Mouse (Mus musculus): ENCODE data around the gene Sox5. TPM values are rescaled to one million over a fixed set of nuclear protein-coding genes. Genes with fewer than 3 reads are reported as not detected.

Sox5 gene
- polyA plus RNA-seq, 1 experiment: 4.6 TPM

DNA sequence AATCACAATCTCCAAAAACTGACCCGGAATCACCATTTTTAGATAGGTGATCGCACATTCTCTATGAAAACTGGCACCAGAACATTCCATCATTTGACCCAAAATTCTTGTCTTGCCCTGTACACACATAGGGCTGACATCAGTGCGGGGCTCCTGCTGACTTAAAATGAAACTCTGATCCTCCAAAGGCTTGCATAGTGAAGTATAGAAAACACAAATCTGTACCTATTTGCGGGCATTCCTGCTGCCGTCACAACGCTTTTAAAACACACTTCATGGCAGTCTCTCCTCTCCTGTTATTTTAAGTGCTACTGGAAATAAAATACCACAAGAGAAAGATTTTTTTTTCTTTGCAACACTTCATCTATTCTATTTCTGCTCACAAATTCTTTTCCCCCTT is 886.7 kb downstream of the Sox5 start:
- Histone ChIP-seq H3K4me1 (ENCODE audit: control insufficient read depth, insufficient read depth, insufficient read length, low read length) (no peaks in the 10 kb centered on the region), H3K4me3 (ENCODE audit: insufficient read depth, low read depth, low read length) (no peak overlapping the region), H3K27ac (replicated peaks; ENCODE audit: low read depth, low read length) (no peak overlapping the region)

- no peak overlapping the region for H3K4me3 ChIP-seq (ENCODE audit: insufficient read depth, low read depth, low read length)
Observed at GRCm38 (mm10) chr6:143892869-143893268, 888.9 kb downstream of the Sox5 start.

GRCm38 (mm10) chr6:143888556-143888955 is 893.2 kb downstream of the Sox5 start:
- H3K4me3 ChIP-seq (ENCODE audit: insufficient read depth, low read depth, low read length): no peak overlapping the region
- H3K27ac ChIP-seq (replicated peaks; ENCODE audit: low read depth, low read length): no peak overlapping the region
- no peaks in the 10 kb centered on the region for H3K4me1 ChIP-seq (ENCODE audit: control insufficient read depth, insufficient read depth, insufficient read length, low read length)

More at GRCm38 (mm10) chr6:143892869-143893268, 888.9 kb downstream of the Sox5 start:
- Histone ChIP-seq H3K4me1 (ENCODE audit: control insufficient read depth, insufficient read depth, insufficient read length, low read length) (no peaks in the 10 kb centered on the region), H3K27ac (replicated peaks; ENCODE audit: low read depth, low read length) (no peak overlapping the region)

DNA sequence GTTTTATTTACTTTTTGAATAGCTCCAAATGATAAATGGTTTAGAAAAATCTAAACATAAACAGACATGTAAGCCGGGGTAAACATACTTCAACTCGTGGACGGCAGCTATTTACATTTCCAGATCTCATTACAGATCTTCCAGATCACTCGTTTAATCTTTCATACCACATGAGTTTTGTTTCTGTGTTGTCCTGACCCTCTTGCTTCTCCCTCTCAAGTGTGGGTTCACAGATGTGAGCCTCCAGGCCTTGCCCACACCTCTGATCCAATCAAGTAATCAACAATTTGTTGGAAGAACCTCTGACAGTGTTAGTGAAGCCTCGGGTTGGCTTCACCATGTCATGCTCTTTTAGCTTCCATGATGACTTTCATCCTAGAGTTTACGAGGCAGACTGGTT is 903.3 kb downstream of the Sox5 start:
- no peak overlapping the region for H3K4me3 ChIP-seq (ENCODE audit: insufficient read depth, low read depth, low read length)
- H3K4me1 ChIP-seq (ENCODE audit: control insufficient read depth, insufficient read depth, insufficient read length, low read length): no peaks in the 10 kb centered on the region

GRCm38 (mm10) chr6:143868790-143869189 is 913.0 kb downstream of the Sox5 start:
- Histone ChIP-seq H3K4me3 (ENCODE audit: insufficient read depth, low read depth, low read length) (no peak overlapping the region), H3K27ac (replicated peaks; ENCODE audit: low read depth, low read length) (no peak overlapping the region)

More for the DNA sequence above, 903.3 kb downstream of the Sox5 start:
- no peak overlapping the region for H3K27ac ChIP-seq (replicated peaks; ENCODE audit: low read depth, low read length)

GRCm38 (mm10) chr6:143868155-143868685 is 913.6 kb downstream of the Sox5 start:
- Histone ChIP-seq H3K4me1 (ENCODE audit: control insufficient read depth, insufficient read depth, insufficient read length, low read length) (no peaks in the 10 kb centered on the region), H3K4me3 (ENCODE audit: insufficient read depth, low read depth, low read length) (no peak overlapping the region), H3K27ac (replicated peaks; ENCODE audit: low read depth, low read length) (no peak overlapping the region)

More at GRCm38 (mm10) chr6:143868790-143869189, 913.0 kb downstream of the Sox5 start:
- H3K4me1 ChIP-seq (ENCODE audit: control insufficient read depth, insufficient read depth, insufficient read length, low read length): no peaks in the 10 kb centered on the region

DNA sequence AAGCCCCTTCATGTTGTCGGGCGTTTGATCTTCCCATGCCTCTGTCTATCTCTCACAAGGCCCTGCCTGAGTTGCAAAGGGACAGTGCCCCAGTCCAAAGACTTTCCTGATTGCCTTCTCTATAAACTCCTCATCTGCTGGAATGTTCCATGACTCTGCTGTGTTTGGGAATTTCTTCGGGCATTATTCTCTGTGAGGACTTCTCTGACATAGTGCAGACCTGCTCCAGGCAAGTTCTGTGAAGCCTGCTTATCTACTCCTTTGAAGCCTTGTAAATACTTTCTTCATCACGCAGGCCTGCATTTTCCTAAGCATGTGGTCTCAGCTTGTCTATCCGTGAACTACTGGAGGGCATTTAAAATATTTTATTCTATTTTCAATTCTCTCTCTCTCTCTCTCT is 914.7 kb downstream of the Sox5 start:
- no peak overlapping the region for H3K4me3 ChIP-seq (ENCODE audit: insufficient read depth, low read depth, low read length)
- H3K27ac ChIP-seq (replicated peaks; ENCODE audit: low read depth, low read length): no peak overlapping the region
- no peaks in the 10 kb centered on the region for H3K4me1 ChIP-seq (ENCODE audit: control insufficient read depth, insufficient read depth, insufficient read length, low read length)

DNA sequence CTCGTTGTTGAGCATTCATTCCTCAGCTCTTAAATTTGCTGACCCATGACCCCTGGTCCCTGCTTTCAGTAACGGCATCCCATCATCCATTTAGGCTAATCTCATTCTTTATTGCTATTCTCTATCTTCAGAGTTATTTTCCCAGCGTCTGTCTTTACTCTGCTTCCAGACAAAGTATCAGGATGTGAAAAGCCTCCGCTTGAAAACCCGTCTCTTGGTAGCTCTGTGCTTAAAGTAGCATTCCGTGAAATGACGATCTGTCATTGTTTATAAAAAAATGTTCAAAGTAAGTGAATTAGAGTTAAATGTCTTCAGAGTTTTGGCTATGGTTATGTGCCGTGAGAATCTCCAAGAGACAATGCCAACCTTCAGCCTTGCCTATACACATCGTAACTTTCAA is 915.2 kb downstream of the Sox5 start:
- no peak overlapping the region for H3K27ac ChIP-seq (replicated peaks; ENCODE audit: low read depth, low read length)

GRCm38 (mm10) chr6:143862611-143863110 is 919.1 kb downstream of the Sox5 start:
- Histone ChIP-seq H3K4me3 (ENCODE audit: insufficient read depth, low read depth, low read length) (no peak overlapping the region), H3K27ac (replicated peaks; ENCODE audit: low read depth, low read length) (no peak overlapping the region), H3K4me1 (ENCODE audit: control insufficient read depth, insufficient read depth, insufficient read length, low read length) (no peaks in the 10 kb centered on the region)

More for the DNA sequence above, 915.2 kb downstream of the Sox5 start:
- no peak overlapping the region for H3K4me3 ChIP-seq (ENCODE audit: insufficient read depth, low read depth, low read length)
- no peaks in the 10 kb centered on the region for H3K4me1 ChIP-seq (ENCODE audit: control insufficient read depth, insufficient read depth, insufficient read length, low read length)

DNA sequence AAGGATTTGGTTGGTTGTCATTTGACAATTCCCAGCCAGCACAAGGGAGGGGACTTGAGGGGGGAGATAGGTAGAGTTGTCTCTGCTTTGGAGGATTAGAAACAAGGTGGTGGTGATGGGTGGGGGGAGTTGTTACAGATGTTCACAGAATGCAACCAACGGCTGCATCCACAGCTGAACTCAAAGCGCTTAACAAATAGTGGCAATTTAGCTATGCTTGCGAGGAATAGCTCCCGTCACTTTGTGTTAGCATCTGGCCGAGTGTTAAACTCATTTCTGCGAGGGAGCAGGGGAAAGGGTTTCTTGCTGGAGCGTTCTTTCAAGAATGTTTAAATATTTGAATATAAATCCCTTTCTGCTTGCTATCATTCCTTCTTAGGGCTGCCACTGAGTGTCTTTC is 921.7 kb downstream of the Sox5 start:
- no peak overlapping the region for H3K4me3 ChIP-seq (ENCODE audit: insufficient read depth, low read depth, low read length)
- H3K4me1 ChIP-seq (ENCODE audit: control insufficient read depth, insufficient read depth, insufficient read length, low read length): no peaks in the 10 kb centered on the region
- no peak overlapping the region for H3K27ac ChIP-seq (replicated peaks; ENCODE audit: low read depth, low read length)

DNA sequence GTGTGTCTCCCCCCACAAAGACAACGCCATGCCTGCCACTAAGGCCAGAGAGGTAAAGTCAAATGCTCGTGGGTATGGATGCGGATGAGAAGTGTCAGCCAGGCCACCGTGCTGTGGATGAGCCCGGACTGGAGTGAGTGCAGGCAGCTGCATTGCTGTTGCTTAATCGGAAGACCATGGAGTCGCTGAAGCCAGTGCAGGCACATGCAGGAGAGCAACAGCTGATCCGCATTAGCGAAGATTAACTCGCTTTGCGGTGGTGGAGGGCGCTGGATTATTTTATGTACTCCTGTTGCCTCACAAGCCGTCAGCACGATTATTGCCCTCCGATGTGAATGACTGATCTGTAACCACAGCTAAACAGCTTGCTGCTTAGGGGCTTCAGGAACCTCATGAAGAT is 922.2 kb downstream of the Sox5 start:
- Histone ChIP-seq H3K4me3 (ENCODE audit: insufficient read depth, low read depth, low read length) (no peak overlapping the region), H3K4me1 (ENCODE audit: control insufficient read depth, insufficient read depth, insufficient read length, low read length) (no peaks in the 10 kb centered on the region), H3K27ac (replicated peaks; ENCODE audit: low read depth, low read length) (no peak overlapping the region)

- Histone ChIP-seq H3K4me1 (ENCODE audit: control insufficient read depth, insufficient read depth, insufficient read length, low read length) (no peaks in the 10 kb centered on the region), H3K4me3 (ENCODE audit: insufficient read depth, low read depth, low read length) (no peak overlapping the region), H3K27ac (replicated peaks; ENCODE audit: low read depth, low read length) (no peak overlapping the region)
Observed at GRCm38 (mm10) chr6:143858551-143858950, 923.2 kb downstream of the Sox5 start.

DNA sequence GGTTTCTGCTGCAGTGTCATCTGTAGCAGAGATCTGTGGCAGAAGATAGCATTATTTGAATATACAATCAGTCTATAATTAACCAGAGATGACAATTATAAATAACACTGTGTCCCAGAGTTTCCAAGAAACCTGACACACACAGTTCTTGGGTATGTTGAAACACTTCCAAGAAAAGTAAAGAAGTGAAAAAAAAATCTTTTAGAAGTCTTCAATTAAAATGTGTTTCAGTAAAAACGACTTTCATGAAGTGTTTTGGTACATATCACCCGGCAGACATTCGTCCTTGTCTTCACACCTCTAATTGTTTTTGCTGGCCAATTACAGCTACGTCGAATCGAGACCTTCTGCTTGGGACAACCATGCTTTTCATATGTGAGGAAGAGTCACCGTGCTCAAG is 924.4 kb downstream of the Sox5 start:
- no peaks in the 10 kb centered on the region for H3K4me1 ChIP-seq (ENCODE audit: control insufficient read depth, insufficient read depth, insufficient read length, low read length)
- no peak overlapping the region for H3K4me3 ChIP-seq (ENCODE audit: insufficient read depth, low read depth, low read length)
- no peak overlapping the region for H3K27ac ChIP-seq (replicated peaks; ENCODE audit: low read depth, low read length)

DNA sequence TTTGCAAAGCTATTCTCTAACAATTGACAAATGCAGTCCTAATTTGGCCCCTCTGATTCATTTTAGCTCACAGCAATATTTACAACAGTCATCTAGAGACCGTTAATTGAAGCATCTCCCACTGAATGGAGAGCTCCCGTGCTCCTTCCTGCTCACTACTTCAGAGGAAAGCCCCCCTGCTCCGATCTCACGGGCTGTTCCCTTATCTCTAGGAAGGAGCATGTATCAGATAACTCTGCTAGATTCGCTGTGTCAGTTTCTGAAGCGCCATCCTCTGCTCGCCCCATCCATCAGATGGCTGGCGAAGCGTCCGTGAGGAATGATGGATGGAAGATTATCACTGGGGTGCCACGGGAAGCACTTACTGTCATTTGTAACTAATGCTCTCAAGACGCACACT is 926.4 kb downstream of the Sox5 start:
- H3K4me1 ChIP-seq (ENCODE audit: control insufficient read depth, insufficient read depth, insufficient read length, low read length): no peaks in the 10 kb centered on the region
- no peak overlapping the region for H3K4me3 ChIP-seq (ENCODE audit: insufficient read depth, low read depth, low read length)
- no peak overlapping the region for H3K27ac ChIP-seq (replicated peaks; ENCODE audit: low read depth, low read length)

- Histone ChIP-seq H3K27ac (replicated peaks; ENCODE audit: low read depth, low read length) (no peak overlapping the region), H3K4me1 (ENCODE audit: control insufficient read depth, insufficient read depth, insufficient read length, low read length) (no peaks in the 10 kb centered on the region), H3K4me3 (ENCODE audit: insufficient read depth, low read depth, low read length) (no peak overlapping the region)
Observed at GRCm38 (mm10) chr6:143854031-143854430, 927.7 kb downstream of the Sox5 start.

GRCm38 (mm10) chr6:143845761-143846160 is 936.0 kb downstream of the Sox5 start:
- H3K27ac ChIP-seq (replicated peaks; ENCODE audit: low read depth, low read length): no peak overlapping the region
- H3K4me3 ChIP-seq (ENCODE audit: insufficient read depth, low read depth, low read length): no peak overlapping the region
- no peaks in the 10 kb centered on the region for H3K4me1 ChIP-seq (ENCODE audit: control insufficient read depth, insufficient read depth, insufficient read length, low read length)

GRCm38 (mm10) chr6:143844701-143844970 is 937.1 kb downstream of the Sox5 start:
- no peaks in the 10 kb centered on the region for H3K4me1 ChIP-seq (ENCODE audit: control insufficient read depth, insufficient read depth, insufficient read length, low read length)
- H3K27ac ChIP-seq (replicated peaks; ENCODE audit: low read depth, low read length): no peak overlapping the region
- H3K4me3 ChIP-seq (ENCODE audit: insufficient read depth, low read depth, low read length): no peak overlapping the region
